Mouse (Mus musculus): ENCODE data around the gene Echdc3. TPM values are rescaled to one million over a fixed set of nuclear protein-coding genes. Genes with fewer than 3 reads are reported as not detected.

Echdc3 gene
- polyA plus RNA-seq (2015; fragmentation: Nextera tagmentation; extraction: Ambion mirVana), result 2.6 TPM in 2 replicates

DNA sequence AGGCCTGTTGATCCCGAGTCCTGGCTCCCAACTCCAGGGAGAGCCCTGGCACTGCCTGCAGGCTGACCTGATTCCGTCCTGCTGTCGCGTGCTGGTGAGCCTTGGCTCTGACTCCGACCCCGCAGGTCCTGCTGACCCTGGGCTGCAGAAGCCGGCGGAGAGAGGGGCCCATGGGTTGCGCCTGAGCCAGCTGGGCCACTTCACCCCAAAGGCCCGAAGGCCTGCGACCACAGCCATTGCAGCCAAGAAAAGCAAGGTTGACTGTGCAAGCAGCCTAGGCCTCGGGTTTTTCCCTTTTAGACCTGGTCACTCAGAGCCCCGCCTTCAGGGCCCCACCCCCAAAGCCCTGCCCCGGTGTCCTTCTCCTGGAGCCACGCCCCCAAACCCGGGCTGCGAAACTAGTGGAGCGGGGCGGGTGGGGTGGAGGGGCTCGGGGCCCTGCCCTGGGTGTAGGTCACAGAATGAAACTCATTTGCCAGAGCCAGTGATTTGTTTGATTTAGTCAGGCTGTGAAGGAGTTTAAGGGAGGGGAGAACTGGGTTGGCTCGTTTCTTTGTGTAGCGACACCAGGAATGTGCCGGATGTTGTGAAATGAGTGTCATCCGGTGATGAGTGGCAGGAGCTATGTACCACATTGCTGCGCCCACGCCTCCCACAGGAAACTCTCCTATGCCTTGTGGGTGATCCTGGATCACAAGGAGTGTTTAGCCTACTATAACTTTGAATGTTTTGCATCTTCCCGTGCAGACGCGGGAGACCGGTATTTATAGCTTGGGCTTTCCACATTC, at the start of gene Echdc3:
Echdc3 (minus strand) TSS at position 310 of the 788 bp plus-strand sequence.

Other genes with a start within 250 kb of the Echdc3 start
- 2.8 and 3.2 TPM in 2 replicates for gene Proser2, start 82.8 kb downstream of the Echdc3 start, polyA plus RNA-seq (2015; fragmentation: Nextera tagmentation; extraction: Ambion mirVana)
- 7.5 and 9.4 TPM in 2 replicates for gene Usp6nl, start 109.6 kb upstream of the Echdc3 start, polyA plus RNA-seq (2015; fragmentation: Nextera tagmentation; extraction: Ambion mirVana)

Measured in spleen, postnatal 0 days (tissue).